Mouse (Mus musculus): ENCODE results near the gene Nhlh2.

DNA sequence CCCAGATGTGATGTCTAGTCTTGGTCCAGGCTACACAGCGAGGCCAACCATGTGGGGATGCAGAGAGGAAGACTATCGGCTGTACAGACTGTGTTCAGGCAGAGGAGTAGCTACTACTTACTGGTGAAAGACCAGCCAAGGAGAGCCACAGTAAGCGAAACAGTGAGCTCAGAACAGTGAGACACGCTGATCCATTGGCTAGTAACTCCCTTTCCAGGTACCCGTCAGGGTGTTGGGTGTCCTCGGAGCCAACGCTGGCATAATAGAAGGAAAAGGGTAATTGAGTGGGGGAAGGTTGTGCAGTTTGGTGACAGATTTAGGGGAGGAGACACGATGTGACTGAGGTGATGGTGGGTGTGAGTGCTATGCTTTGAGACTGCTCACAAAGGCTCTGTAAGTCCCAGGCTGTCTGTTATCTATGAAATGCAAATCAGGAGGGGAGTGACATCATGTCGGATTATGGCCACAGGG lies 15.1 kb downstream of the Nhlh2 start:
- TF ChIP-seq CTCF (IDR thresholded peaks at IDR 0.05; ENCODE audit: borderline replicate concordance, insufficient read depth, low read depth, low read length) (no peak), POLR2A (IDR thresholded peaks at IDR 0.05; ENCODE audit: borderline replicate concordance, insufficient read depth, low read length) (no peak)

Measured in cerebellum, adult 2 months (tissue).